Mouse (Mus musculus) spleen, postnatal 10 days (tissue): ENCODE results near the gene Gm49416.
"Not testable (repeated sequence)": the region's sequence is repeated elsewhere in the genome, so short reads cannot be mapped to it uniquely, and the experiment has no call there.

ENCODE experiments used
- DNase-seq, 2 experiments: peaks; one replicate each; pipeline ENCODE4 v3.0.0; 2021 to 2022; ENCODE audit warnings: low spot score in 2 of 2

Gm49416 gene

DNA sequence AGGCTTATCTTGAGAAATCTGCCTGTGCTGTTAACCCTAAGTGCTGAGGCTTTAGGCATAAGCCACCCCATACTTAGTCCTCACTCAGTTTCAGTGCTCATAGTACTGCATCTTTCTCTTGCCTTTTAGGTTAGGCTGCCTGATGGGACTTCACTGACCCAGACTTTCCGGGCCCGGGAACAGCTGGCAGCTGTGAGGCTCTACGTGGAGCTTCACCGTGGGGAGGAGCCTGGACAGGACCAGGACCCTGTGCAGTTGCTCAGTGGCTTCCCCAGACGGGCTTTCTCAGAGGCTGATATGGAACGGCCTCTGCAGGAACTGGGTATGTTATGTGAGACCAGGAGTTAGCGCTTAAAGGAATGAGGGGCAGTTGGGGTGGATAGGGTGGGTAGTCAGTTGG lies 13.7 kb upstream of the Gm49416 start:
- DNase-seq, result no peak

- peak; percentile 87 to 94 for DNase-seq
These were observed 8.3 kb upstream of the Gm49416 start, which contains the start of gene Uqcc3 for GRCm38 (mm10) chr19:8880311-8881033. Uqcc3 (minus strand) TSS chr19:8880923.

- no peak for DNase-seq
These were observed 7.7 kb upstream of the Gm49416 start for GRCm38 (mm10) chr19:8881034-8881392.

DNA sequence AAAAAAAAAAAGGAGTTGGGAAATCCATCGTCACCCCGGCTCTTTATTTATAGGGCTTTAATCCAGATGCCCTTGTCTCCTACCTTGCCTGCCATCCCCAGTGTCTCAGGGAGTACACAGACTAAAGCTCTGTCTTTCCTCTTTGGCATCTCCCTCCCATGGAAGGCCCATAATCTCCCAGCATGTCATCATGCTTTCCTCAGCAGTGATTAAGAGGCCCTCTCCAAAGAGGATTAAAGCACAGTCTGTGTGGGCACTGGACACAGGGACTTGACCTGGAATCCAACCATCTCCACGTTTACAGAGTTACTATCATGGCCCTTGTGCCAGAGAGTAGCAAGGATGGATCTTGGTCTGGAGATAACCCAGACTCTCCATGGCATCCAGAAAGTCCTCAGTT lies 5.1 kb upstream of the Gm49416 start, which contains the start of the genes Lbhd1 and Gm49403:
Lbhd1 (plus strand) TSS at position 117 of the 400 bp plus-strand sequence.
Gm49403 (plus strand) TSS at position 315 of the 400 bp plus-strand sequence.
- DNase-seq, result no peak

- DNase-seq, result no peak
These were observed 1.7 kb upstream of the Gm49416 start for GRCm38 (mm10) chr19:8886916-8887584.

GRCm38 (mm10) chr19:8887585-8888463 lies 902 bp upstream of the Gm49416 start:
- DNase-seq, result no peak

DNA sequence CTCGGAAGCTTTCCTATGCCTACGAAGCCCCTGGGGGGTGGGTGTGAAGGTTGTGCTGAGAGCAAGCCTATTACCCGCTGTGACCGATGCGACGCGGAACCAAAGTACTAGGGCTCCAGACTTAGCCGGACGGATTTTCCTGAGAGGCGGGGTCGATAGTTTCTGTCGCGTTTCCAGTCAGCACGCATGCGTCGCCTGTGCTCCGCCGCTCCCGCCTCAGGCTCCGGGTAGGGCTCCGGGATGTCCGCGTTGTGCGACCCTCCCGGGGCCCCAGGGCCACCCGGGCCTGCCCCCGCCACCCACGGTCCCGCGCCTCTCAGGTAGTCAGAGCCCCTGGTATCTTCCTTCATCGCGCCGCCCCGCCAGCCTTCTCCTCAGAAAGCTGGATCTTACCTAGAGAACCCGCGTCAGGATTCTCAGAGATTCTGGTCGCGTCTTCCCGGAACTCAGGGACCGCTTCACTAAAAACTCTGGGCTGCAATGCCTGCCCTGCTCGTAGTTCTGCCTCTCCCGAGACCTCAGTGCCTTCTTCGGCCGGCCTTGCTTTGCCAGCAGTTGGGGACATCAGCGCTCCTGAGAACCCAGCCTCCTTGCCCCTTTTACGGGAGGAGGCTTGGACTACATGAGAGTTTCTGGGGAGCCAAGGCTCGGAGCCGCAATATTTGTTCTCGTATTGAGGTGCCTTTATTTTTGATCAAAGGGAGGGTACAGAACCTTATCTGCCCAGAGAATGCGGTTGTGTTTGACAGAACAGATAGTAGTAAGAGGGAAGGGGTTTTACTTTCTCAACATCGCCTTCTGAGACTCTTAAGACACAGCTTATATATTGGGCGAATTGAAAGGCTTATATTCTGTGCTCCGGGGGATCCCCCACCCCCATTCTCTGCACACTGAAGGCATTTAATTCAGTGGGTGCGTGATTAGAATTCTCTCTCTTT lies 4.4 kb downstream of the Gm49416 start, which contains the start of gene Ints5:
Ints5 (plus strand) TSS at position 177 of the 938 bp plus-strand sequence.
- peak; percentile 86 to 90 for DNase-seq

GRCm38 (mm10) chr19:8895397-8895960 lies 6.8 kb downstream of the Gm49416 start:
- DNase-seq, result no peak

DNA sequence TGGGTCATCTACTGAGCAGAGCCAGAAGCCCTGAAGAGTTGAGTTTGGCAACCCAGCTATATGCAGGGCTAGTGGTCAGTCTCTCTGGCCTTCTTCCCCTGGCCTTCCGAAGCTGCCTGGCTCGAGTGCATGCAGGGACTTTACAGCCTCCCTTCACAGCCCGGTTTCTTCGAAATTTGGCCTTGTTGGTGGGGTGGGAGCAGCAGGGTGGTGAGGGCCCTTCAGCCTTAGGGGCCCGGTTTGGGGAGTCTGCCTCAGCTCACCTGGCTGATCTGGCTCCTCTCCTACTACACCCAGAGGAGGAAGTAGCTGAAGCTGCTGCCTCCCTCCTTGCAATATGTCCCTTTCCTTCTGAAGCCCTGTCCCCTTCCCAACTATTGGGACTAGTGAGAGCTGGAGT lies 7.5 kb downstream of the Gm49416 start:
- DNase-seq, result not testable (repeated sequence)

GRCm38 (mm10) chr19:8897211-8897864 lies 8.6 kb downstream of the Gm49416 start:
- peak in 1 of 2 experiments; percentile 48 for DNase-seq

GRCm38 (mm10) chr19:8897865-8898495 lies 9.3 kb downstream of the Gm49416 start, which contains the start of gene Ganab:
Ganab (plus strand) TSS chr19:8898071.
- peak; percentile 89 to 98 for DNase-seq

GRCm38 (mm10) chr19:8898576-8898975 lies 9.8 kb downstream of the Gm49416 start:
- DNase-seq, result peak in 1 of 2 experiments; percentile 34

DNA sequence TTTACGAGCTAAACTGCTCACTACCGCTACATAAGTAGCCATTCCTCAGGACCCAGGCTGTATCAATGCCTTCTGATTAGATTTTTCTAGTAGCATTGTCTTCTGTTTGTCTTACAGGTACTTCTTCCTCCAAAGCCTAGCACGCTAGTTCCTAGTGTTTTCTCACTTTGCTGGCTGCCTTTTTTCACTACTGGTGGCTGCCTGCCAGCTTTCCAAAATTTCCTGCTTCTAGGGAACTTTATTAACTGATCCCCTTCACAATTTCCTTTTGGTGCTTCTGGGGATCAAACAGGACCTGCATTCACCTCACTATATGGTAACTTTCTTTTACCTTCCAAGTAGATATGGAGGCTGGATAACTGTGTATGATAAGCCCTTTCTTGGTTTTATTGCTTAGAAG lies 10.4 kb downstream of the Gm49416 start:
- no peak for DNase-seq

DNA sequence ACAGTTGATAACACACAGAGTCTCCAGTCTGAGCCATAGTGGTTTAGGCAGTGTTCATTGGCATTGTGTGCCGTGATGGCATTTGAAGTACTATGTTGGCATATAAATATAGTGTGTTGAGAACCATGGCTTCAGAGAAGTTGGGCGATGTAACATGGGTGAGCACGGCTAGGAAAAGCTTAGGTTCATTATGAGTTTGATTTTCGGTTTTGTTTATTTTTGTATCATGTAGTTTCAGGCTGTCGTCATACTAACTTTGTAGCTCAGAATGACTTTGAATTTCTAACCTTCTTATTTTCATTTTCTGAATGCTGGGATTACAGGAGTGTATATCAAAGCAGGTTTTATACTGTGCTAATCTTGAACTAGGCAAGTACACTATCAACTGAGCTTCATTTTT lies 14.7 kb downstream of the Gm49416 start:
- no peak for DNase-seq

DNA sequence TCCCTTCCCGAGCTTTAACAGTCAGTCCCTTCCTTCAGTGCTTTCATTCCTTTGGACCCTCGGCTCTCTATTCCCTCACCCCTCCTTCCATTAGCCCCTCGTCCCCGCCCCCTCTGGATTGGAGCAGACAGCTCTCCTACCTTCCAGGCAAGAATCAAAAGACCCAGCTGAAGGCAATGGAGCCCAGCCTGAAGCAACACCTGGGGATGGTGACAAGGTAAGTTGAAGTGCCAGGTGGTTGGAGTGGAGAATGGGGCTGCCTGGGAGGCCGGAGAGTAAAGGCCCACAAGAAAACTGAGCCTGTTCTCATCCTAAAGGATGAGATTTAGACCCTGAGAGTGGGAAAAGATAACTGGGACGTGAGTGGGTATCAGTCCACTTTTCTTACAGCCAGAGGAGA lies 19.8 kb downstream of the Gm49416 start:
- no peak for DNase-seq

- no peak for DNase-seq
These were observed 23.1 kb downstream of the Gm49416 start for GRCm38 (mm10) chr19:8911810-8912209.

DNA sequence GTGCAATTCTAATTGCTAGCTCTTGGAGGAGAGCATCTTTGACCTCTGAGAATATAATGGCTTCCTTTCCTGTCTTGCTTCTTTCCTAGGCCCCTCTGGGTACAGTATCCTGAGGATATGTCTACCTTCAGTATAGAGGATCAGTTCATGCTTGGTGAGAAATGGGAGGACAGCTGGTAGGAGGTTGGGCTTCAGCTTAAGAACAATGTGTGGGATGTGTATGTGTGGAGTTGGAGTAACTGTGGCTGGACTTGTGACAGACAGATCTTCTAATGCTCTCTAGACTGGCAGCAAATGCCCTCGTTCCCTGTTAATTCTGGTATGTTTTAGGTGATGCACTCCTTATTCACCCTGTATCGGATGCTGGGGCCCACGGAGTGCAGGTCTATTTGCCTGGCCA lies 25.5 kb downstream of the Gm49416 start:
- DNase-seq, result no peak

DNA sequence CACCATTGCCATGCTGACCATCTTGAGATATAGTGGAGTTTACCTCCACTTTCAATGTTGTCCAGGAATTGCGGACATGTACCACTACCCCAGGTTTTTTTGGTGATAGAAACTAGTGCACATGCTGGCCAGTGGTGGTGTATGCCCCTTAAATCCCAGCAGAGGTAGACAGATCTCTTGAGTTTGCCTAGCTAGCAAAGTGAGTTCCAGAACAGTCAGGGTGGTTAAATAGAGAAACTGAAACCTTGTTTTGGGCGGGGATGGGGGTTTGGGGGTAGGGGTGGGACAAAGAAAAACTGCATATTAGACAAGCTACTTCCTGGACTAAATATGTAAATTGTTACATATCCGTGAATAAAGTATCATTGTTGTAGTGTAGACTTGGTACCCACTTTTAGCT lies 30.3 kb downstream of the Gm49416 start:
- DNase-seq, result no peak

GRCm38 (mm10) chr19:8919684-8920072 lies 31.0 kb downstream of the Gm49416 start:
- peak in 1 of 2 experiments; percentile 17 for DNase-seq
